Mouse (Mus musculus) urinary bladder, postnatal 25 days (tissue): Measurements from ENCODE around the gene Rsph9.

Experiments used
- DNase-seq: peaks from one replicate; pipeline ENCODE4 v3.0.0; 2022; ENCODE audit warnings: low spot score

Gene Rsph9

GRCm38 (mm10) chr17:46143578-46144423, at the start of gene Rsph9:
Gene Rsph9 (minus strand): TSS chr17:46144216.
- DNase-seq, result peak; percentile 75

- no peak for DNase-seq
Measured at GRCm38 (mm10) chr17:46188829-46189228, 44.8 kb upstream of the Rsph9 start.

- DNase-seq, result no peak
Measured at GRCm38 (mm10) chr17:46182273-46182672, 38.3 kb upstream of the Rsph9 start.

- DNase-seq, result no peak
Measured at GRCm38 (mm10) chr17:46170538-46170937, 26.5 kb upstream of the Rsph9 start.

- no peak for DNase-seq
Measured at GRCm38 (mm10) chr17:46168768-46169167, 24.8 kb upstream of the Rsph9 start.

GRCm38 (mm10) chr17:46168318-46168717, 24.3 kb upstream of the Rsph9 start:
- no peak for DNase-seq

GRCm38 (mm10) chr17:46167014-46167413, 23.0 kb upstream of the Rsph9 start:
- DNase-seq, result no peak

GRCm38 (mm10) chr17:46166270-46166669, 22.3 kb upstream of the Rsph9 start:
- DNase-seq, result no peak

GRCm38 (mm10) chr17:46165460-46165859, 21.4 kb upstream of the Rsph9 start:
- DNase-seq, result no peak

- DNase-seq, result no peak
Measured at GRCm38 (mm10) chr17:46164791-46165190, 20.8 kb upstream of the Rsph9 start.

- DNase-seq, result no peak
Measured at GRCm38 (mm10) chr17:46164301-46164700, 20.3 kb upstream of the Rsph9 start.

GRCm38 (mm10) chr17:46162951-46163421, 19.0 kb upstream of the Rsph9 start:
- DNase-seq, result no peak

- no peak for DNase-seq
Measured at GRCm38 (mm10) chr17:46162551-46162950, 18.5 kb upstream of the Rsph9 start.

GRCm38 (mm10) chr17:46161710-46162109, 17.7 kb upstream of the Rsph9 start:
- DNase-seq, result no peak

- DNase-seq, result peak; percentile 28
Measured at GRCm38 (mm10) chr17:46161179-46161578, 17.2 kb upstream of the Rsph9 start.

- DNase-seq, result peak; percentile 83
Measured at GRCm38 (mm10) chr17:46160686-46161085, 16.7 kb upstream of the Rsph9 start, which contains the start of gene Gtpbp2. Gene Gtpbp2 (plus strand): TSS chr17:46161032.

GRCm38 (mm10) chr17:46160090-46160662, 16.2 kb upstream of the Rsph9 start:
- DNase-seq, result peak; percentile 86

GRCm38 (mm10) chr17:46159236-46159635, 15.2 kb upstream of the Rsph9 start:
- DNase-seq, result no peak

GRCm38 (mm10) chr17:46157131-46157530, 13.1 kb upstream of the Rsph9 start:
- DNase-seq, result no peak

GRCm38 (mm10) chr17:46156680-46157079, 12.7 kb upstream of the Rsph9 start:
- DNase-seq, result no peak

- DNase-seq, result no peak
Measured at GRCm38 (mm10) chr17:46154336-46154735, 10.3 kb upstream of the Rsph9 start.

- DNase-seq, result peak; percentile 74
Measured at GRCm38 (mm10) chr17:46152847-46153782, 9.1 kb upstream of the Rsph9 start, which contains the start of gene Mad2l1bp. Gene Mad2l1bp (minus strand): TSS chr17:46153553.
